Mouse (Mus musculus) leukemia stem cell, adult 10-12 weeks (primary cell): ENCODE data around the gene Cdkn3. TPM values are rescaled to one million over a fixed set of nuclear protein-coding genes. Genes with fewer than 3 reads are reported as not detected.

Experiments used
- polyA plus RNA-seq: library from polyadenylated mRNA; stranded (reverse); fragments of >175 nt; gene quantifications from 2 replicates; pipeline ENCODE4 v1.2.3, GENCODE M21; 2012; ENCODE audit warnings: low replicate concordance

The Cdkn3 gene
- 0.96 and 6.8 TPM in 2 replicates for polyA plus RNA-seq

GRCm38 (mm10) chr14:46760355-46761029 is at the start of gene Cdkn3:
Gene Cdkn3, plus strand, starts transcription at chr14:46760541.

GRCm38 (mm10) chr14:46787787-46788504 is 27.6 kb downstream of the Cdkn3 start, which contains the start of gene Cnih1:
Gene Cnih1, minus strand, starts transcription at chr14:46788411.

Other genes starting within 250 kb of the Cdkn3 start
- 18.5 and 127 TPM in 2 replicates for gene Cnih1, start 27.9 kb downstream of the Cdkn3 start, polyA plus RNA-seq
- gene Gmfb, start 61.7 kb downstream of the Cdkn3 start, polyA plus RNA-seq, result 0.23 and 1.9 TPM in 2 replicates
- 7.5 and 20.8 TPM in 2 replicates for gene Cgrrf1, start 71.6 kb downstream of the Cdkn3 start, polyA plus RNA-seq
- 1.1 and 8.5 TPM in 2 replicates for gene Samd4, start 122.3 kb downstream of the Cdkn3 start, polyA plus RNA-seq